Mouse (Mus musculus) hindbrain, embryonic 11.5 days (tissue): ENCODE results near the gene Gcgr. TPM values are rescaled to one million over a fixed set of nuclear protein-coding genes. Genes with fewer than 3 reads are reported as not detected.

Experiments
- ATAC-seq: fragments of 200-750 bp; cut with Nextera tagmentation; 2 replicates; pipeline ENCODE4 v1.8.0; 2017; ENCODE audit warnings: mild to moderate bottlenecking, moderate TSS enrichment, moderate library complexity; ENCODE audit not compliant: low FRiP score
- DNase-seq: peaks from one replicate; pipeline ENCODE4 v3.0.0-alpha.2; 2015; ENCODE audit warnings: low spot score
- H3K27ac ChIP-seq: fragments of 300-500 bp; sonication (generic); 2 replicates; pipeline ENCODE4 v1.5.1; 2014; ENCODE audit warnings: mild to moderate bottlenecking, low read depth, low read length
- H3K27me3 ChIP-seq: fragments of 300-500 bp; sonication (generic); 2 replicates; pipeline ENCODE4 v1.6.1; 2014; ENCODE audit warnings: mild to moderate bottlenecking, low read length, moderate library complexity, mixed read lengths; ENCODE audit not compliant: control insufficient read depth, insufficient read depth
- H3K36me3 ChIP-seq: fragments of 300-500 bp; sonication (generic); 2 replicates; pipeline ENCODE4 v1.6.1; 2014; ENCODE audit warnings: mild to moderate bottlenecking, low read length, moderate library complexity, mixed read lengths; ENCODE audit not compliant: control insufficient read depth, insufficient read depth
- H3K4me1 ChIP-seq: fragments of 300-500 bp; sonication (generic); replicated peaks from 2 replicates; pipeline ENCODE4 v1.6.1; 2014; ENCODE audit warnings: low read length, mixed read lengths; ENCODE audit not compliant: control insufficient read depth, insufficient read depth
- H3K4me2 ChIP-seq: fragments of 300-500 bp; sonication (generic); replicated peaks from 2 replicates; pipeline ENCODE4 v1.6.1; 2014; ENCODE audit warnings: mild to moderate bottlenecking, low read depth, low read length
- H3K4me3 ChIP-seq: fragments of 300-500 bp; sonication (generic); 2 replicates; pipeline ENCODE4 v1.5.1; 2014; ENCODE audit warnings: low read depth, low read length
- H3K9ac ChIP-seq: fragments of 300-500 bp; sonication (generic); 2 replicates; pipeline ENCODE4 v1.6.1; 2014; ENCODE audit warnings: low read depth, low read length
- H3K9me3 ChIP-seq: fragments of 300-500 bp; sonication (generic); 2 replicates; pipeline ENCODE4 v1.6.1; 2016; ENCODE audit warnings: low read length; ENCODE audit not compliant: control insufficient read depth
- WGBS: fragments of 180-500 bp; shearing (Covaris S2); extraction: QIAGEN DNeasy Blood & Tissue Kit; methylation state at CpG from one replicate; pipeline ENCODE4 v1.1.7; 2014; 5-methylcytosine and 5-hydroxymethylcytosine counted together
- polyA plus RNA-seq: library from polyadenylated mRNA; unstranded; fragments of >200 nt; fragmentation: Nextera tagmentation; extraction: Ambion mirVana; gene quantifications from 2 replicates; pipeline ENCODE4 v1.2.1, GENCODE M21; 2014

Gene Gcgr
- polyA plus RNA-seq, 1 experiment from 2014 or later = 0.56 TPM

DNA sequence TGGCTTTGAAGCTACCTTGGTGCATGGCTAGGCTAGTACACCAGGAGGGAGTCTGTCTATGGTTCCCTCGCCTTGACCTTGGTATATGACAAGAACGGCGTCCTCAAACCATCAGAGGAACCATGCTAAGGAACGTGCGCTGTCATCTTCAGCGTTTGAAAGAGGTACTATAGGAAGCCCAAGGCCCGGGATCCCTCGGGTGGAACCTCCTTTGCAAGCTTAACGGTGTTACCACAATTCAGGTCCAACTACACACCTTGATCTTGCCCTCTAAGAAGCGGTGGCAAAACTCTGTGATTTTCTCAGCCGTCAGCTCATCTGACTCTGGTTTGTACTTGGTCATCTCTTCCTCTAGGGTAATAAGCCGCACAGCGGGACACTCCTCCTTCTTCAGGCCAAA, 32.5 kb downstream of the Gcgr start:
- no peak for DNase-seq
- H3K27ac ChIP-seq = no peak overlapping the region
- peaks cover 35% of the 10 kb centered on the region for H3K36me3 ChIP-seq
- no peak for ATAC-seq
- H3K9ac ChIP-seq = no peak overlapping the region
- WGBS = 96% methylated on average over 13 of the region's 13 CpGs
- H3K27me3 ChIP-seq = no peaks in the 10 kb centered on the region
- H3K4me1 ChIP-seq = no peaks in the 10 kb centered on the region
- no peak overlapping the region for H3K4me3 ChIP-seq
- no peaks in the 10 kb centered on the region for H3K9me3 ChIP-seq
- H3K4me2 ChIP-seq = no peak overlapping the region

DNA sequence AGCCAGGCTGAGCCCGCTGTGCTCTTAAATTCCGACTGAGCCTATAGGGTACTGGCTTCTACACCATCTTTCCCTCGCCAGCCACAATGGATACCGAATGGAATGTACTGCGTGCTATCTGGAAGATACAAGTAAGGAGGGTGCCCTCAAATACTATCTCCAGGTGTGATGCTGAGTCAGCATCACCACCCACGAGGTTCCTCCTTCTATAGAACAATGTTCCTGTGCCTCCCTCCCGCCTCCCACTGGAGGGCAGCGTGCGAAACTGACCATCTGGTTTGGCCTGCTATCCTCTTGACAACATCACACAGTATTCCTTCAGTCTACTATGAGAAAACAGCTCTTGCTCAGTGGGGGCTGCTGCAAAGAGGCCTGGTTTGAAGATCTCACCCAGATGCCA, 34.6 kb downstream of the Gcgr start:
- WGBS = 87% methylated on average over 9 of the region's 9 CpGs
- no peak overlapping the region for H3K4me2 ChIP-seq
- peaks cover 41% of the 10 kb centered on the region for H3K36me3 ChIP-seq
- DNase-seq = no peak
- H3K9ac ChIP-seq = no peak overlapping the region
- H3K4me3 ChIP-seq = no peak overlapping the region
- no peaks in the 10 kb centered on the region for H3K9me3 ChIP-seq
- ATAC-seq = no peak
- no peaks in the 10 kb centered on the region for H3K27me3 ChIP-seq
- no peaks in the 10 kb centered on the region for H3K4me1 ChIP-seq
- H3K27ac ChIP-seq = no peak overlapping the region

DNA sequence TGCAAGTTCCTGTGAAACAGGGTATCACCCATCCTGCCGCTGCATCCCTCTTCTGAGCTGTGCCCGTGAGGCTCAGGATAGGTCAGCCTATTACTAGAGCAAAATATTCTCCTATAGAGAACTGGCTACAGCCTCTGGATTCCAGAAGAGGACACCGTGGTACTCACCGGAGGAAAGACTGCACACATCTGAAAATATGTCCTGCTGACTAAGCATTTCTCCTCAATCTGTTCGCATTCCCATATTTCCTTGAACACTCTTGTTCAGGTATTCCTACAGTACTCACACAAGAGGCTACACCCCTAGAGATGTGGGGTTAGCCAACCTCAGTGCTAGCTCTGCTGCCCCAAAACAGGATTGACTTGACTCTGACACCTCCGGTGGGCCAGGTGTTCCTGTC, 37.8 kb downstream of the Gcgr start:
- no peaks in the 10 kb centered on the region for H3K27me3 ChIP-seq
- H3K36me3 ChIP-seq = peaks cover 23% of the 10 kb centered on the region
- H3K4me2 ChIP-seq = no peak overlapping the region
- no peak overlapping the region for H3K27ac ChIP-seq
- H3K9ac ChIP-seq = no peak overlapping the region
- DNase-seq = no peak
- H3K4me3 ChIP-seq = no peak overlapping the region
- no peak for ATAC-seq
- peaks cover 8% of the 10 kb centered on the region; the same call in 1 of the 2 replicates for H3K4me1 ChIP-seq
- WGBS = 96% methylated on average over 6 of the region's 6 CpGs
- no peaks in the 10 kb centered on the region for H3K9me3 ChIP-seq

DNA sequence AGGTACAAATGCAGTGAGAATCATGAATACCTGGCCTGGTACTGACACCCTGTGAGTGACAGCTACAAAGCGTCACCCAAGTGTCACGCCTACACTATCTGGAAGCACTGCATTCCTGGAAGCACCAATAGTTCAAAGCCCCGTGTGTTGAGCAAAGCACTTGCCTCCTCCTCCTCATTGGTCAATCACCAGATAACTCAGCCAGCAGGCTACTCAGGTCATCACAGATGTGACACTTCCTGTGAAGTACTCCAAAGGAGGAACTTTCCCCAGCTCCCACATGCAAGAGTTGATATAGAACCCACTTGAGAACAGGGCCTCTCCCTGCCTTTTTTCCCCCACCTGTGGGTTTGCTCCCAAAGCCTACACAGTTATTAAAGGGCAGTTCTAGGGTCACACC, 40.6 kb downstream of the Gcgr start:
- Histone ChIP-seq H3K9ac (peak overlapping the region; percentile 96; the same call in 1 of the 2 replicates), H3K36me3 (peaks cover 15% of the 10 kb centered on the region), H3K4me2 (peak overlapping the region; percentile 86; the same call in 1 of the 2 replicates), H3K27ac (no peak overlapping the region), H3K4me1 (peaks cover 14% of the 10 kb centered on the region; the same call in 1 of the 2 replicates), H3K9me3 (no peaks in the 10 kb centered on the region), H3K27me3 (no peaks in the 10 kb centered on the region), H3K4me3 (peak overlapping the region; percentile 99; the same call in 1 of the 2 replicates)
- no peak for ATAC-seq
- no peak for DNase-seq
- 90% methylated on average over 3 of the region's 3 CpGs for WGBS

DNA sequence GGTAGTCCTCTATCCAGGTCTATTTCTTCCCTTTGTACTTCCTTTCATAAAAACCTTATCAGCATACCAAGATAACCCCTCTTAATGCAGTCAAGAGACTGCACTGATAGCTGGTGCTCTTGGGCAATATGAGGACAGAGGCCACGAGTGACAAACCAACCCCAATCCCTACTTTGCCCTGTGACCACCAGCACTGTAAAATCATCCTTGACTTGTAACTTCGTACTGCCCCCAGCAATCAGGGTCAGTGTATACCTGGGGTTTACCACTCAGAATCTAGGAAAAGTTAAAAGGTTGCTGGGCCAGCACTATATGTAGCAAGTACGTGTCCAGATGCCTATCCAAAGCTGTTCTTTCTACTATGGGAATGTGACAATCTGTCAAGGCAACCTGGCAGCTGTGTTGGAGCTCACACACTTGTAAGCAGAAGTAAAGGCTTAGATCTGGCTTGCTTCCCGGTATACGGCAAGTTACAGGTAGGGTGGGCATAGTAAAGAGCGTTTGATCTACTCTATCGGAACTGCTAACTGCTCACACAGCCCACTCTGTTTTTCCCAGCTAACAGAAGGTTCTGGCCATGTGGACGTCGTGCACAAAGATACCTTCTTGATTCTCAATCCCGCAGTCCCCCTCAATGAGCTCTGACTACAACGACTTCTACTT, 41.4 kb downstream of the Gcgr start:
- Histone ChIP-seq H3K27ac (peak overlapping the region; percentile 89), H3K27me3 (no peaks in the 10 kb centered on the region), H3K4me3 (peak overlapping the region; percentile 99), H3K36me3 (peaks cover 13% of the 10 kb centered on the region), H3K9ac (peak overlapping the region; percentile 96), H3K4me1 (peaks cover 14% of the 10 kb centered on the region; the same call in 1 of the 2 replicates), H3K9me3 (no peaks in the 10 kb centered on the region), H3K4me2 (peak overlapping the region; percentile 86)
- DNase-seq (no peak), ATAC-seq (no peak)
- WGBS = 19% methylated on average over 11 of the region's 11 CpGs

DNA sequence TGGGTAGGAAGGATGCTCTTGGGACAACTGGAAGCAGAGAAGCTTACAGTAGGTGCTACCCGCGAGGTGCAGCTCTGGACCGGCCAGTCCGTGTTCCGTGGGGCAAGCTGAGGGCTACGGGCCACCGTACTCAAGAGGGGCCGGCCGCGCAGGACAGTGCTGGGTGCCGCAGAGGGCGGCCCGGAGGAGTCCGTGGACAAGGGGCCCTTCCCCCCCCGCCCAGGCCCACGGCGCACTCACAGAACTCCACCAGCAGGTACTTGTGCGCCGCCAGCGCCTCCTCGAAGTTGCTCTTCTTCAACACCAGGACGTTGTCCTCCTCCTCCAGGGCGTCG, 41.9 kb downstream of the Gcgr start:
- peaks cover 14% of the 10 kb centered on the region; the same call in 1 of the 2 replicates for H3K4me1 ChIP-seq
- H3K36me3 ChIP-seq = peaks cover 12% of the 10 kb centered on the region
- WGBS = 0% methylated on average over 22 of the region's 24 CpGs
- no peaks in the 10 kb centered on the region for H3K27me3 ChIP-seq
- H3K9ac ChIP-seq = peak overlapping the region; percentile 96
- H3K9me3 ChIP-seq = no peaks in the 10 kb centered on the region
- peak overlapping the region; percentile 89 for H3K27ac ChIP-seq
- DNase-seq (no peak), ATAC-seq (peak; percentile 33)
- peak overlapping the region; percentile 86 for H3K4me2 ChIP-seq
- H3K4me3 ChIP-seq = peak overlapping the region; percentile 99

DNA sequence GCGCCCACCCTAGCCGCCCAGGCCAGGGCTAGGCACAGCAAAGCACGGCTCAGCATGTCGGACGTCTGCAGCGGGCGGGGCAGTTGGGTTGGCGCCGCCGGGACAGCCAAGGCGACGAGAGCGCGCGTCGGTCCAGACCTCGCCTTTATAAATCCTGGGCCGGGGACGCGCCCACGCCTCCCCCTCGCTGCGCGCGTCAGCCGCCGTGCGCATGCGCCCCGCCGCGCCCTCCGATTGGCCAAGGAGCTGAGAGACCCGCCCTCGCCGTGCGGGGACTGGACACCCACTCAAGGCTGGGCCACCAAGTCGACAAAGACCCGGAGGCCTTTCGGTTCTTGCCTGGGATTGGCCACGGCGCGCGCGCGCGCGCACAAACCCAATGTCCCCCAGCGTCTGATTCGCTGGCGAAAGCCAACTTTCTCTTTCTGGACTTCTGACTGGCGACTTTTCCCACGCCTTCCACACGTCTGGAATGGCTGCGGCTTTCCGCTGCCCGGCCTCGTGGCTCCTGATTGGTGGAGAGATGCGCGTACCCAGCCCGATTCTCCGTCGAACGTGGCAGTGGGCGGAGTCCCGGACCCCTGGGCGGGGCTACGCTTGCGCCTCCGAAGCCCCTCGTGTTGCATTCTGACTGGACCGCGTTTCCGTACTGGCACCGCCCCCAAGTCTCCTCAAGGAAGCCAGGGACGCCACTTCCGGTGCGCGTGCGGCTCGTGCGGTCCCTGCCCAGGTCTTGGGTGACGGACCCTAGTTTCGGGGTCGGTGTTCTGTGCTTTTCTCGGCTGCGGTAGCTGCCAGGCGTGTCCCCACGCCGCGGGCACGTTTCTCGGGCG, 42.5 kb downstream of the Gcgr start, which contains the start of gene P4hb:
Gene P4hb (minus strand): TSS at position 502 of the 833 bp plus-strand sequence.
- peak; percentile 97 for ATAC-seq
- peak; percentile 100 for DNase-seq
- Histone ChIP-seq H3K9ac (peak within 1 kb of the TSS; percentile 96), H3K4me2 (peak within 1 kb of the TSS; percentile 86), H3K9me3 (no peaks in the 10 kb centered on the region), H3K36me3 (peaks cover 11% of the 10 kb centered on the region), H3K4me1 (peaks cover 14% of the 10 kb centered on the region; the same call in 1 of the 2 replicates), H3K27me3 (no peaks in the 10 kb centered on the region), H3K4me3 (peak within 1 kb of the TSS; percentile 99), H3K27ac (peak within 1 kb of the TSS; percentile 89)
- under 1% methylated on average over 83 of the region's 94 CpGs for whole genome bisulfite sequencing

DNA sequence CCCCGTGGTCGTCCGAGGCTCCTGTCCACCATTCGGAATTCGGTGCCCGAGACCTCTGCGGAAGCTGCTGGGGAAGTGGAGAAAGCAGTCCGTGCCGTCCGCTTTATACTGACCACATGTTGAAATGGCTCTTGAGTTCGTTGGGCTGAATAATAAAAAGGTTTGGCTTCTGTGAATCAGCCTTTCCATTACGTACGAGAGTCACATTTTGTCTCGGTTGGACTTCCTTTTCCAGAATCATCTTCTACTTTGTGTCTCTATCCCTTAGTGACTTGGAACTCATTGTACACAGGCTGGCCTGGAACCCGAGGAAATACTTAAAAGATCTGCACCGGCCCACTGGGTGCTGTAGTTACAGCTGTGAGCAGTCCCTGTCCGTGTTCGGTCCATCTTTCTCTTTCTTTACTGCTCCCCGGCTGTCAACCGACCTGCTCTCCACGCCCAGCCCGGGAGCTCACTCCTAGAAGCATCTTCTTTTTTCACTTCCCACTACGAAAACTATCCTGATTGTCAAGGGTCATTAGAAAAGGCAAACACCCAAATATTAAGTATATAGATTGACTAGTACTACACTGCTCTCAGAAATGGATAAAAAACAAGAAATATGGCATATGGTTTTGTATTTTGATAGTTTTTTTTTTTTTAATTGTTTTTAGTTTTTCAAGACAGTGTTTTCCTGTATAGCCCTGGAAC, 43.2 kb downstream of the Gcgr start:
- DNase-seq = no peak
- peaks cover 14% of the 10 kb centered on the region for H3K36me3 ChIP-seq
- WGBS = under 1% methylated on average over 23 of the region's 23 CpGs

More for the DNA sequence above, 43.2 kb downstream of the Gcgr start:
- Histone ChIP-seq H3K27me3 (no peaks in the 10 kb centered on the region), H3K27ac (peak overlapping the region; percentile 89), H3K4me3 (peak overlapping the region; percentile 99), H3K9me3 (no peaks in the 10 kb centered on the region), H3K4me1 (peaks cover 14% of the 10 kb centered on the region; the same call in 1 of the 2 replicates), H3K9ac (peak overlapping the region; percentile 96), H3K4me2 (peak overlapping the region; percentile 86)
- ATAC-seq = no peak
